Mouse (Mus musculus): Measurements from ENCODE around the gene Dcps. TPM values are rescaled to one million over a fixed set of nuclear protein-coding genes. Genes with fewer than 3 reads are reported as not detected.
"Not testable (repeated sequence)": the region's sequence is repeated elsewhere in the genome, so short reads cannot be mapped to it uniquely, and the experiment has no call there.

The Dcps gene
- total RNA-seq, 2 experiments from 2014 or later, result 15.6 to 17.8 TPM

- DNase-seq (ENCODE audit: low spot score in 2 of 2), result no peak
- intact Hi-C loops (cut with DNase I), result no loop called here
Measured at GRCm38 (mm10) chr9:35186430-35186829, 10.6 kb upstream of the Dcps start.

GRCm38 (mm10) chr9:35183359-35183758, 7.5 kb upstream of the Dcps start:
- intact Hi-C loops (cut with DNase I), result no loop called here
- DNase-seq (ENCODE audit: low spot score in 2 of 2), result no peak

GRCm38 (mm10) chr9:35182832-35183231, 7.0 kb upstream of the Dcps start:
- DNase-seq (ENCODE audit: low spot score in 2 of 2), result no peak
- intact Hi-C loops (cut with DNase I), result no loop called here

- intact Hi-C loops (cut with DNase I), result no loop called here
- no peak for DNase-seq (ENCODE audit: low spot score in 2 of 2)
Measured at GRCm38 (mm10) chr9:35176124-35176659, 331 bp upstream of the Dcps start.

GRCm38 (mm10) chr9:35173331-35173730, 2.5 kb downstream of the Dcps start:
- intact Hi-C loops (cut with DNase I), result no loop called here
- no peak for DNase-seq (ENCODE audit: low spot score in 2 of 2)

- intact Hi-C loops (cut with DNase I), result no loop called here
- no peak for DNase-seq (ENCODE audit: low spot score in 2 of 2)
Measured at GRCm38 (mm10) chr9:35170071-35170470, 5.8 kb downstream of the Dcps start.

- intact Hi-C loops (cut with DNase I), result no loop called here
Measured at GRCm38 (mm10) chr9:35166798-35167635, 8.8 kb downstream of the Dcps start.

GRCm38 (mm10) chr9:35166144-35166797, 9.6 kb downstream of the Dcps start:
- DNase-seq (ENCODE audit: low spot score in 2 of 2), result peak; percentile 35 to 48
- intact Hi-C loops (cut with DNase I), result no loop called here

More at GRCm38 (mm10) chr9:35166798-35167635, 8.8 kb downstream of the Dcps start:
- DNase-seq (ENCODE audit: low spot score in 2 of 2), result no peak

- DNase-seq (ENCODE audit: low spot score in 2 of 2), result no peak
- intact Hi-C loops (cut with DNase I), result no loop called here
Measured at GRCm38 (mm10) chr9:35164142-35164874, 11.6 kb downstream of the Dcps start.

GRCm38 (mm10) chr9:35163011-35163690, 12.7 kb downstream of the Dcps start:
- intact Hi-C loops (cut with DNase I), result no loop called here
- DNase-seq (ENCODE audit: low spot score in 2 of 2), result peak in 1 of 2 experiments; percentile 31

GRCm38 (mm10) chr9:35161721-35162120, 14.1 kb downstream of the Dcps start:
- intact Hi-C loops (cut with DNase I), result no loop called here
- DNase-seq (ENCODE audit: low spot score in 2 of 2), result no peak

GRCm38 (mm10) chr9:35160662-35161061, 15.2 kb downstream of the Dcps start:
- intact Hi-C loops (cut with DNase I), result no loop called here
- DNase-seq (ENCODE audit: low spot score in 2 of 2), result no peak

- no peak for DNase-seq (ENCODE audit: low spot score in 2 of 2)
- intact Hi-C loops (cut with DNase I), result no loop called here
Measured at GRCm38 (mm10) chr9:35158477-35158876, 17.4 kb downstream of the Dcps start.

- no peak for DNase-seq (ENCODE audit: low spot score in 2 of 2)
- intact Hi-C loops (cut with DNase I), result loop anchor here (2.0 kb wide), 1 partner anchor 40 kb away; no protein-coding TSS in a partner anchor
Measured at GRCm38 (mm10) chr9:35156862-35157261, 19.0 kb downstream of the Dcps start.

- peak in 1 of 2 experiments; percentile 73 for DNase-seq (ENCODE audit: low spot score in 2 of 2)
- intact Hi-C loops (cut with DNase I), result loop anchor here (2.0 kb wide), 1 partner anchor 39 kb away; no protein-coding TSS in a partner anchor
Measured at GRCm38 (mm10) chr9:35156002-35156710, 19.7 kb downstream of the Dcps start.

- intact Hi-C loops (cut with DNase I), result no loop called here
Measured at GRCm38 (mm10) chr9:35152923-35153322, 22.9 kb downstream of the Dcps start.

GRCm38 (mm10) chr9:35148822-35149221, 27.0 kb downstream of the Dcps start:
- DNase-seq (ENCODE audit: low spot score in 2 of 2); intact Hi-C loops (cut with DNase I): not testable (repeated sequence)

More at GRCm38 (mm10) chr9:35152923-35153322, 22.9 kb downstream of the Dcps start:
- DNase-seq (ENCODE audit: low spot score in 2 of 2), result no peak

GRCm38 (mm10) chr9:35147261-35147660, 28.6 kb downstream of the Dcps start:
- intact Hi-C loops (cut with DNase I); DNase-seq (ENCODE audit: low spot score in 2 of 2): not testable (repeated sequence)

Measured in left cerebral cortex, postnatal 14 days (tissue).